Mouse (Mus musculus): Measurements from ENCODE around the gene Mdc1.
A peak's percentile ranks its signal among the peaks of the same experiment; 100 is the strongest.

DNA sequence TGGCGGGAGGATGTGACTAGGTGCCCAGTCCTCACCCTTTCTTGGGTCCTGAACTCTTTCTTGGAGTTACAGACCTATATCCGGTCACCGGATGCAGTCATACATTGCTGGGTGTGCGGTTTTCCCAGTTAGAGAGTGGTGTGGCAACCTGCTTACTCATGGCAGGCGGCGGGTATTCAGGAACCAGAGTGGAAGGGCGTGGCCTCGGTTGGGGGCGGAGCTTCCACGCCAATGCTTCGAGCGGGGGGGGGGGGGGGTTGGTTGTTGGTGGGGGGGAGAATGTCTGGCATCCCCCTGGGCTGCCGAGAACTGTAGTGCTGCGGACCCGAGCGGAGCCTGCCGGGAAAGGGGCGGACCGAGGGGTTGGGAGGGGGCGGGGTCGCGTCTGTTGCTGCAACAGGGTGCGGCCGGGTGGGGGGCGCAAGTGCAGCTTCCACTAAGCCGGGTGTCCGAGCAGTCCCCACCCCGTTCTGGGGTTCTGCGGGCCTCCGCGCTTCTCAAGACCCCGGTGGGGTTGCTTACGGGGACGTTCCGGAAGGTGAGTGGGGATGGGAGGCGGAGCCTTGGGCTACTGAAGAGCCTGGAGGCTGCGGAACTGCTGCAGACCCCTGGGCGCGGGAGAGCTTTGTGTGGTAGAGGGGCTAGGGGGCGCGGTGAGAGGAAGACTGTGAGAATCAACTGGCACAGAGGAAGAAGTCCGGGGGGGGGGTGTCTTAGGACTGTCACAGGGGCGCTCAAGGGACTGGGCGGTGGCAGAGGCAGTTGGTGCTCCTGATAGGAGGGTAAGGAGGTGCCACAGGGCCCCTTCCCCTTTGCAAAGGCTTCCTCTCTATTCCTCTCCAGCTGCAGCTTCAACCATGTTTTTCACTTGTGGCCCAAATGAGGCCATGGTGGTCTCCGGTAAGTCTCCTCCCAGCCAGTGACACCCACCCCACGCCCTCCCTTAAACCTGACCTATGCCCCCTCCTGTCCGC, 18.1 kb upstream of the Mdc1 start, which contains the start of gene Flot1:
- TF ChIP-seq CTCF (IDR thresholded peaks at IDR 0.05; ENCODE audit: borderline replicate concordance, insufficient read depth, low read length) (no peak), POLR2A (IDR thresholded peaks at IDR 0.05; ENCODE audit: low read depth, low read length) (peak; percentile 78)

All from embryonic fibroblast, embryonic 13.5 days (primary cell).